Mouse (Mus musculus) duodenum, adult 2 months (tissue): ENCODE results near the gene Zfp354c. TPM values are rescaled to one million over a fixed set of nuclear protein-coding genes. Genes with fewer than 3 reads are reported as not detected.

Source experiments
- polyA plus RNA-seq: library from polyadenylated mRNA; depleted of rRNA; stranded (reverse); fragments of >200 nt; gene quantifications from 2 replicates; pipeline ENCODE4 v1.2.3, GENCODE M21; 2012; ENCODE audit warnings: low replicate concordance; rRNA removed

Zfp354c gene
- polyA plus RNA-seq: 0.06 TPM in 2 replicates

DNA sequence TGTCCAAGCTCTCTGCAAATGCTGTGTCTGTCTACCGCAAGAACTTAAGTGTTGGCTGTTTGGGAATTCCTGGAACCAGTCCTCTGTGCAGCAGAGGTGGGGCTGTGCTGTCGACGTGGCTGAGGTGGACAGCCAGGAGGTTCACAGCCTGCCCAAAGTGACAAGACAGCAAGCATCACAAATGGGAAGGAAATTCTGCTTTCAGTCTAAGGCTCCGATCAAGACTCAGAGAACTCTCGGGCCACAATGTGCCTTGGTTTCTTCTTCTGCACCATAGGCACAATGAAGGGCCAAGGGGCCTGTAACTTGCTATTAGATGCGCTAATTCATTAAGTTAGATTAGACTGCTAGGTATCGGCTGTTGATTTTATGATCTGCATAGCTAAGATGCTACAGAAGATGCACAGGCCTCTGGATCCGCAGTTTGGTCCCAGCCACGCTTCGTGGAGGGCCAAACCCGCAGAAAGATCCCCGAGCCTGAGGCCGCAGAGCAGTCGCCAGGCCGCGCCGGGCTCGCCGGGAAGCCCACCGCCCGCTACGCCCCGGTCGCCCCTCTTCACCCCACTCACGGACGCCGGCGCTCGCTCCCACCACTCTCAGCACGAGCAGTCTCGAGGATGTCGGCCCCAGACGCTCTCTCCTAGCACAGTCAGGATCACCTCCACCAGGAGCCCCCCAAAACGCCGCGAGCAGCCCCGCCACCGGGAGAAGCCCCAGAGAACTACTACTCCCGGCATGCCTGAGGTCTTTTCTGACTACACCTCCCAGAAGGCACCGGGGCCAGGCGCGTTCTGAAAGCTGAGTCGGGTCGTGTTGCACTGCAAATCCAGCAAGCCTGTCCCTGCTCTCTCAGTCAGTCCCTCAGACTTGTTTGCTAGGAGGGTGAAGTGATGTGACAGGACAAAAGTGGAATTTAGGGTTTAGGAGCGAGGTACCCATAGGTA is at the start of gene Zfp354c:
Zfp354c (minus strand) TSS at position 715 of the 944 bp plus-strand sequence.

DNA sequence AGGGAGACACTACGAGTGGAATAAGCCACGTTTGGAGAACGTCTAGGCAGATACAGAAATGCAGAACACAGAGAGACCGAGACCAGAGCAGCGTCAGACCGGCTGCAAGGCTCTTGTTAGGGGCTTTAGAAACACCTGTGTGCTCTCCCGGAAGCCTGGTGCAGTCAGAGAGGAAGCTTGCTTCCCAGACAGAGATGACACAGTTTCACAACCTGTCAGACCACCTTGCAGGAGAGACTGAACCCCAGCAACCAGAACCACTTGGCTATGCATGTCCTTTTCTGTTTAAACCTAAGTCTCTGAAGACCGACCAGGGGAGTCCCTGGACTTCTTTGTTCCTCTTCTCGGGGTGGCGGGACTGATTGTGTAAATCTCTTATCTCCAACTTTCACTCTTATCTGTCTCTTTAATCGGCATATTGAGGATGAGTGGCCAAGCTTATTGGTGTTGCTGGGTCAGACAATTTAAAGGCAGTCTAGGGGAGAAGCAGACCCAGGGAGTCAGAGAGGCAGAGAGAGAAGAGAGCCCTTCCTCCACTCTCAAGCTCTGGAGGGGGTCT is 22.7 kb upstream of the Zfp354c start, which contains the start of gene Grm6:
Grm6 (plus strand) TSS at position 509 of the 559 bp plus-strand sequence.

DNA sequence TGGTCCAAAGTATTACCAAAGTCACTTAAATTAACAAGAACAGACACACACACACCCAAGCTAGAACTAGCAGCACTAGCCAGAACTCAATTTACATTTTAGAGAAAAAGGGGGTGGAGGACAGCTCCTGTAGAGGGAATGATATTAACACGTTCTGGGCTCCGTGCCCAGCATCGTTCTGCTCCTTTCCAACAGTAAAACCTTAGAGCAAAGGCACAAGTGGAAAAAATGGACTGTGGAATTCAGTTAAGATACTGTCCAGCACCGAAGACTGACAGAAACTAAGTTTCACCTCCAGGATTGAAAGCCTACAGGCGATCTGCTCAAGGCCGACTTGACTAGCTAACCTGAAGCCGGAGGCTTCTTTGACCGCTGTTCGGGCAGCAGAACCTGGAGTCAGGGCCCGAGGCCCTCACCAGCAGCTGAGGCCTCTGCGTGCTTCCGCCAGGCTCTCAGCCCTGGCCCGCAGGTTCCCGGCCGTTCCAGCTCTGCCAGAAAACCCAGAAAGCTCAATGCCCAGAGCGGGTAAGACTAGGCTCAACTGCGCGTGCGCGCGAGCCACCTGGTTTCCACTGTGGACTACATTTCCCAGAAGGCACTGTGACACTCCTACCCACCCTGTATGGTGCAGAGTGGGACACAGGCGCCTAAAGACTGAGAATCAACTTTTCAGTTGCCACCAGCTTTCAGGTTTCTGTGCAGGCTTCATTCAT is 13.7 kb upstream of the Zfp354c start, which contains the start of gene Zfp879:
Zfp879 (minus strand) TSS at position 530 of the 713 bp plus-strand sequence.

Other genes with a start within 250 kb of the Zfp354c start
- gene Adamts2, start 225.6 kb downstream of the Zfp354c start, polyA plus RNA-seq: 2.4 and 3.4 TPM in 2 replicates
- 0.04 TPM in 1 of 2 replicates, not detected in the other for gene Zfp879, start 13.8 kb upstream of the Zfp354c start, polyA plus RNA-seq
- not detected in 2 replicates for gene Grm6, start 23.0 kb upstream of the Zfp354c start, polyA plus RNA-seq
- 0.21 TPM in 1 of 2 replicates, not detected in the other for gene Zfp454, start 59.9 kb upstream of the Zfp354c start, polyA plus RNA-seq
- 0.12 and 0.19 TPM in 2 replicates for gene Zfp2, start 88.4 kb upstream of the Zfp354c start, polyA plus RNA-seq
- gene Zfp354b, start 103.9 kb upstream of the Zfp354c start, polyA plus RNA-seq: not detected in 2 replicates
- gene 4933414I15Rik, start 116.0 kb upstream of the Zfp354c start, polyA plus RNA-seq: not detected in 2 replicates
- gene Prop1, start 126.0 kb upstream of the Zfp354c start, polyA plus RNA-seq: 0.15 TPM in 1 of 2 replicates, not detected in the other
- not detected in 2 replicates for gene Olfr1378, start 138.8 kb upstream of the Zfp354c start, polyA plus RNA-seq
- not detected in 2 replicates for gene Olfr1377, start 154.2 kb upstream of the Zfp354c start, polyA plus RNA-seq
- not detected in 2 replicates for gene Olfr51, start 175.9 kb upstream of the Zfp354c start, polyA plus RNA-seq
- not detected in 2 replicates for gene Olfr54, start 186.5 kb upstream of the Zfp354c start, polyA plus RNA-seq
- gene Olfr1375, start 220.4 kb upstream of the Zfp354c start, polyA plus RNA-seq: not detected in 2 replicates
- 0.14 and 0.16 TPM in 2 replicates for gene Zfp354a, start 231.5 kb upstream of the Zfp354c start, polyA plus RNA-seq